Mouse (Mus musculus) adrenal gland, postnatal 14 days (tissue): ENCODE results near the gene Mob1b. TPM values are rescaled to one million over a fixed set of nuclear protein-coding genes. Genes with fewer than 3 reads are reported as not detected.

Source experiments
- DNase-seq: peaks from one replicate; pipeline ENCODE4 v3.0.0; 2021; ENCODE audit warnings: mixed read lengths
- total RNA-seq: library from RNA; stranded (reverse); gene quantifications from 2 replicates; pipeline ENCODE4 v1.2.3, GENCODE M21; 2021

Mob1b gene
- total RNA-seq, 1 experiment from 2014 or later, result 36.4 TPM

GRCm38 (mm10) chr5:88782072-88782765 lies 61.6 kb downstream of the Mob1b start:
- DNase-seq, result no peak

DNA sequence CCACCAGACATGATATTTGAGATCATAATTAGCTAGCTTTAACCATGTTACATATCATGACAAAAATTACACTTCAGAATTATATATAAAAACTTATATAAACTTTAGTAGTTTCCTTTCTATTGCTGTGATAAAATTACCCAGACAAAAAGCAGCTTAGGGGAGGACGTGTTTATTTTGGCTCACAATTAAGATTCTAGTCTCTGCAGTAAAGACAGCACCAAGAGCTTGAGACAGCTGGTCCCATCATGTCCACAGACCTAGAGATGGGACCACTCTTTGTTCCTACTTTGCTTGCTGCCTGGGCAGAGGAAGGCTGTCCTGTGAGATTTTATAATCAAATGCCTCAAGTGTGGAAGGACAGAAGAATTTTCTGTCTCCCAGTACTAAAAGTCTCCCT lies 64.4 kb downstream of the Mob1b start:
- no peak for DNase-seq

- no peak for DNase-seq
Measured at GRCm38 (mm10) chr5:88790675-88791074, 70.0 kb downstream of the Mob1b start.

DNA sequence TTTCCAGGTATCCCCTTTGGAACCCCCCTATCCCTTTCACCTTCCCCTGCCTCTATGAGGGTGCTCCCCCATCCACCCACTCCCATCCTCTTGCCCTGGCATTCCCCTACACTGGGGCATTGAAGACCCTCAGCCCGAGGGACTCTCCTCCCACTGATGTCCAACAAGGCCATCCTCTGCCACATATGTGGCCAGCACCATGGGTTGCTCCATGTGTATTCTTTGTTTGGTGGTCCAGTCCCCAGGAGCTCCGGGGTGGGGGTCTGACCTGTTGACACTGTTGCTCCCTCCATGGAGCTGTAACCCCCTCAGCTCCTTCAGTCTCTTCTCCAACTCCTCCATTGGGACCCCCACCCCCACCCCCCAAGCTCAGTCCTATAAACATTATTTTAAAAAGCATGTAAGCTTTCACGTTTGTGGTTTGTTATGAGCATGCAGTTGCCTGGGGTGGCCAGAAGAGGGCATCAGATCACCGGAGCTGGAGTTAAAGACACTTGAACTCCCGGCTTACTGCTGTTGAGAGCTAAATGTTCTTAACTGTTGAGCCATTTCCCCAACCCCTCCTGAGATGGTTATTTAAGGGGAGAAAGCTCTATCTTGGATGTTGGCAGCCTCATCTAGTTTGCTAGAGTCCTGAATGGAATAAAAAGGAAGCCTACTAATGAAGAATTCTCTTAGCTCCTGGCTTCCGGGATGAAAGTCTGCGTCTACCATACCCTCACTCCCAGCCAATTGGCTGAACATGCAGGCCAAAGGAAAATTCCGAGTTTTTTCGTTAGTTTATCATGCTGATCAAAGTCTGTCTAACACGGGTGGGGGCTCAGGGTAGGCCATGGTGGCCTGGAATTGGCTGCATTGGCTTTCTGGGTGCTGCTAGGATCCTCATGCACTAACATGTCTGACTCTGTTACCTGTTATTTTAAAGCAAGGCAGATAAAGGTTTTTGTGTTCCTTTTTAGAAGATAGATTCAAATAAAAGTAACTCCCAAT lies 70.9 kb downstream of the Mob1b start:
- DNase-seq, result peak; percentile 57

- DNase-seq, result no peak
Measured at GRCm38 (mm10) chr5:88793676-88794075, 73.0 kb downstream of the Mob1b start.

DNA sequence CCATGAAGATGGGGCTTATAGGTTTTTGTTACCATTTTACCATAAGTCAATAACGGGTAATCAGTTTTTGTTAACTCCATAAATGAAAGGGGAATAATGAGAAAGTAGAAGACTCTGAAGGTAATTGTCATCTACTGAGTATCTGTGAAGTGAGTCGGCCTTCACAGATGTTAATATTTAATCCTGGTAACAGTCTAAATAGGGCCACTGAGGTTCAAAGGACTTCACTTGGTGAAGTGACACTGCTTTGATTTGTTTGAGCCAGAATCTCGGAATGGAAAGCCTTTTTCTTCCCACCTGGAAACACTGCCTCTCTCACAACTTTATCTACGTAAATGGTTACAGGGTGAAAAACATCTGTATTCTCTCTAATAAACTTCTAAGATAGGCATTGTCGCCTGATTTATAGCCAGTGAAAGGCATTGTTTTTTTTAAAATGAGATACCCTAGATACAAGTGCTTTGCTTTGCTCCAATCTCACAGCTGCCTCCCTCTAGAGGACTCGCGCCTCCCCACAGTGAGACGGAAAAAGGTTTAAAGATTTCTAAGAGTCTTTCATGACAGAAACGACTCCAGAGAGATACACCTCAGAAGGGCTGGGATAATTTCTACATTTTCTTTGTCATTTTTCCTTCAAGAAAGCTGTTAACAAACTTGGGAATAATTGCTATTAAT lies 75.4 kb downstream of the Mob1b start:
- no peak for DNase-seq

DNA sequence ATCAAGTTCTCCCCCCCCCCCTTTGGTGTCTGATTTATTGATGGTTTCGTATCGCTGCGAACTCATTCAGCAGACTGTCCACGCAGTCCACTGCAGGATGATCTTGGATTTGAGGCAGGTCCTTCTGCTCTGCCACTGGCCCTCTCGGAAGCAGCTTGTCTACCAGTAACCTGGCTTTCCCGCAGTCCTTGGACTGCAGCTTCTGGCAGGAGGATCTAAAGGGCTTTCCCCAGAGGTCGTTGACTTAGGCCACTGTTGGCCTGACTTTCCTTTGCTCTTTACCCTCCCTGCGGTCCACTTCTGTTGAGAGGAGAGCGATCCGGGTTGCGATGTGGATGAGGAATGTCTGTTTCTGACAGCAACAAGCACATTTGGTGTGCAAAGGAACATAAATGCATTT lies 75.9 kb downstream of the Mob1b start:
- peak; percentile 42 for DNase-seq

- no peak for DNase-seq
Measured at GRCm38 (mm10) chr5:88797121-88797520, 76.5 kb downstream of the Mob1b start.

GRCm38 (mm10) chr5:88805616-88806015 lies 85.0 kb downstream of the Mob1b start:
- DNase-seq, result no peak

- no peak for DNase-seq
Measured at GRCm38 (mm10) chr5:88806278-88806677, 85.6 kb downstream of the Mob1b start.

GRCm38 (mm10) chr5:88807342-88807741 lies 86.7 kb downstream of the Mob1b start:
- DNase-seq, result no peak

DNA sequence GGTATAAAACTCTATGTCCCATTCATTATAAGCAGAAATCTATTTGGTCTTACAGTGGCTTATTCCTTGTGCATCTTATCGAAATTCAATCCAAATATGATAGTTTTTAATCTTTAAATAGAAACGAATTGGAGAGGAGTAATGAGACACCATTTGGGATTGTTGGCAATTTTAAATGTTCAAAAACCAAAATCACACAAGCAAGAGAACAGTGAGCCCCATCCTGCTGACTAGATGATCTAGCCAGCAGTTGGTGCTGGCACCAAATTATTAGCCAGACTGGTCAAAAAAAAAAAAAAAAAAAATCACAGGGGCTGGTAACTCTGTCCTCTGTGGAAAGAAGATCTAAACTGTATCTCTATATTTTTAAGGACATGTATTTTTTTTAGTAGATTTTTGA lies 92.5 kb downstream of the Mob1b start:
- DNase-seq, result no peak

Other genes starting within 250 kb of the Mob1b start
- not detected in 2 replicates for gene Enam, start 232.9 kb upstream of the Mob1b start, total RNA-seq
- 0.98 and 1.5 TPM in 2 replicates for gene Jchain, start 193.0 kb upstream of the Mob1b start, total RNA-seq
- 34.8 and 43.2 TPM in 2 replicates for gene Utp3, start 166.4 kb upstream of the Mob1b start, total RNA-seq
- 24.2 and 30.6 TPM in 2 replicates for gene Rufy3, start 155.8 kb upstream of the Mob1b start, total RNA-seq
- 151 and 153 TPM in 2 replicates for gene Grsf1, start 44.7 kb upstream of the Mob1b start, total RNA-seq
- gene Dck, start 44.1 kb downstream of the Mob1b start, total RNA-seq, result 8.3 and 8.5 TPM in 2 replicates
- 89.7 and 101 TPM in 2 replicates for gene Slc4a4, start 166.0 kb downstream of the Mob1b start, total RNA-seq